Mouse (Mus musculus) hindbrain, embryonic 11.5 days (tissue): ENCODE data around the gene Cyp20a1. TPM values are rescaled to one million over a fixed set of nuclear protein-coding genes. Genes with fewer than 3 reads are reported as not detected.

Experiments used
- ATAC-seq: fragments of 200-750 bp; cut with Nextera tagmentation; 2 replicates; pipeline ENCODE4 v1.8.0; 2017; ENCODE audit warnings: mild to moderate bottlenecking, moderate TSS enrichment, moderate library complexity; ENCODE audit not compliant: low FRiP score
- DNase-seq: peaks from one replicate; pipeline ENCODE4 v3.0.0-alpha.2; 2015; ENCODE audit warnings: low spot score
- H3K27ac ChIP-seq: fragments of 300-500 bp; sonication (generic); 2 replicates; pipeline ENCODE4 v1.5.1; 2014; ENCODE audit warnings: mild to moderate bottlenecking, low read depth, low read length
- H3K27me3 ChIP-seq: fragments of 300-500 bp; sonication (generic); 2 replicates; pipeline ENCODE4 v1.6.1; 2014; ENCODE audit warnings: mild to moderate bottlenecking, low read length, moderate library complexity, mixed read lengths; ENCODE audit not compliant: control insufficient read depth, insufficient read depth
- H3K36me3 ChIP-seq: fragments of 300-500 bp; sonication (generic); 2 replicates; pipeline ENCODE4 v1.6.1; 2014; ENCODE audit warnings: mild to moderate bottlenecking, low read length, moderate library complexity, mixed read lengths; ENCODE audit not compliant: control insufficient read depth, insufficient read depth
- H3K4me1 ChIP-seq: fragments of 300-500 bp; sonication (generic); replicated peaks from 2 replicates; pipeline ENCODE4 v1.6.1; 2014; ENCODE audit warnings: low read length, mixed read lengths; ENCODE audit not compliant: control insufficient read depth, insufficient read depth
- H3K4me2 ChIP-seq: fragments of 300-500 bp; sonication (generic); replicated peaks from 2 replicates; pipeline ENCODE4 v1.6.1; 2014; ENCODE audit warnings: mild to moderate bottlenecking, low read depth, low read length
- H3K4me3 ChIP-seq: fragments of 300-500 bp; sonication (generic); 2 replicates; pipeline ENCODE4 v1.5.1; 2014; ENCODE audit warnings: low read depth, low read length
- H3K9ac ChIP-seq: fragments of 300-500 bp; sonication (generic); 2 replicates; pipeline ENCODE4 v1.6.1; 2014; ENCODE audit warnings: low read depth, low read length
- H3K9me3 ChIP-seq: fragments of 300-500 bp; sonication (generic); 2 replicates; pipeline ENCODE4 v1.6.1; 2016; ENCODE audit warnings: low read length; ENCODE audit not compliant: control insufficient read depth
- WGBS: fragments of 180-500 bp; shearing (Covaris S2); extraction: QIAGEN DNeasy Blood & Tissue Kit; methylation state at CpG from one replicate; pipeline ENCODE4 v1.1.7; 2014; 5-methylcytosine and 5-hydroxymethylcytosine counted together
- polyA plus RNA-seq: library from polyadenylated mRNA; unstranded; fragments of >200 nt; fragmentation: Nextera tagmentation; extraction: Ambion mirVana; gene quantifications from 2 replicates; pipeline ENCODE4 v1.2.1, GENCODE M21; 2014

The Cyp20a1 gene
- polyA plus RNA-seq, 1 experiment from 2014 or later = 21.2 TPM

DNA sequence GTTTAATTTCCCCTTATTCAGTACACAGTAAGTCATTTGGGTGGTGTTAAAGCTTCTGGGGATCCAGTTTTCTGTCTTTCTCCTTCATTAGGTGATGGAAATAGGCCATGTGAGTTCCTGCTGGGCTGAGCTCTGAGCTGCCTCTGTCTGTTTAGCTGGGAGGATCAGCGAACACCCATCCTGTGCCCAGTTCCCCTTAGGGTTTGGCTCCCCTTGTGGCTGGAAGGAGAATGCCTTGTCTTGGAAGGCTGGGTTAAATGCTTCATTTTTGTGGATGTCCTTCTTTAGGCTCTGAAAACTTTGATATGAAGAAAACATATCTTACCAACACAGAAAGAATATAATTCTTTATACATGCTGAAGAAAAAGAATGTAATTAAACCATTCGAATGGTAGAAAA, 85.8 kb downstream of the Cyp20a1 start:
- 81% methylated on average over 2 of the region's 2 CpGs for WGBS
- Histone ChIP-seq H3K9me3 (no peaks in the 10 kb centered on the region), H3K4me2 (no peak overlapping the region), H3K27me3 (no peaks in the 10 kb centered on the region), H3K36me3 (no peaks in the 10 kb centered on the region), H3K4me1 (no peaks in the 10 kb centered on the region), H3K9ac (no peak overlapping the region), H3K4me3 (no peak overlapping the region), H3K27ac (no peak overlapping the region)
- ATAC-seq (no peak), DNase-seq (peak; percentile 22)

DNA sequence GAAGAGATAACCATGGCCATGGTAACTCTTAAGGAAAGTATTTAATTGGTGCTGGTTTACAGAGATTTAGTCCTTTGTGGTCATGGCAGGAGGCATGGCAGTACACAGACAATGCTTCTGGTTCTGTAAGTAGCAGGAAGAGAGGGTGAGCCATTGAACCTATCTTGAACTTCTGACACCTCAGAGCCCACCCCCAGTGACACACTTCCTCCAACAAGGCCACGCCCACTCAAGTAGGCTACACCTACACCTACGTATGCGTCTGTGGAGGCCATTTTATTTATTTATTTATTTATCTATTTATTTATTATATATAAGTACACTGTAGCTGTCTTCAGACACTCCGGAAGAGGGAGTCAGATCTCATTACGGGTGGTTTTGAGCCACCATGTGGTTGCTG, 88.4 kb downstream of the Cyp20a1 start:
- H3K36me3 ChIP-seq = no peaks in the 10 kb centered on the region
- no peaks in the 10 kb centered on the region for H3K9me3 ChIP-seq
- DNase-seq (no peak), ATAC-seq (no peak)
- no peak overlapping the region for H3K4me3 ChIP-seq
- H3K4me1 ChIP-seq = no peaks in the 10 kb centered on the region
- no peaks in the 10 kb centered on the region for H3K27me3 ChIP-seq
- no peak overlapping the region for H3K4me2 ChIP-seq
- no peak overlapping the region for H3K27ac ChIP-seq
- 94% methylated on average over 5 of the region's 5 CpGs for WGBS
- H3K9ac ChIP-seq = no peak overlapping the region

DNA sequence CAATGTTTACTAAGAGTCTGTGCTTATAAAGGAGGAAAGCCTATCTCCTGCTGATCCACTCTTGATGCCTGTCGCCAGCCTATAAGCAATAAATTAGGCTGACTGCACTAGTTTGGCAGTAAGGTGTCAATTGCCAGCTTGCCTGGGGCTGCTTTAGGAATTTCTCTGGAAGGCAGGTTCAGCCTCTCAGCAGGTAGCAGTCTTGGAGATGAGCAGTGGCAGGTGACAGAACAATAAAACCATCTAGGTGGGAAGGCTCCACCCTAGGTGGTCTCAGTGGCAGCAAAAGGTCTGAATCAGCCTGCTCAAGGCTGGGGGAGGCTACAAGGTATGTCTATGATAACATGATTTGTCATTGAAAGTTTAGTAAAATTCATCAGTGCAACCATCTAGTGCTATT, 89.4 kb downstream of the Cyp20a1 start:
- no peak for ATAC-seq
- Histone ChIP-seq H3K27ac (no peak overlapping the region), H3K27me3 (no peaks in the 10 kb centered on the region), H3K9me3 (no peaks in the 10 kb centered on the region), H3K9ac (no peak overlapping the region), H3K36me3 (no peaks in the 10 kb centered on the region), H3K4me3 (no peak overlapping the region), H3K4me2 (no peak overlapping the region), H3K4me1 (no peaks in the 10 kb centered on the region)
- WGBS = 19% methylated on average over 1 of the region's 1 CpGs
- DNase-seq = no peak

Other genes starting within 250 kb of the Cyp20a1 start
- gene Carf, start 245.1 kb upstream of the Cyp20a1 start, polyA plus RNA-seq = 5.7 and 5.9 TPM in 2 replicates
- gene Wdr12, start 244.7 kb upstream of the Cyp20a1 start, polyA plus RNA-seq = 50.2 and 50.7 TPM in 2 replicates
- gene Nbeal1, start 162.7 kb upstream of the Cyp20a1 start, polyA plus RNA-seq = 7.9 and 10.9 TPM in 2 replicates
- 60.0 and 60.5 TPM in 2 replicates for gene Abi2, start 66.3 kb downstream of the Cyp20a1 start, polyA plus RNA-seq
- gene Raph1, start 223.8 kb downstream of the Cyp20a1 start, polyA plus RNA-seq = 26.8 and 38.4 TPM in 2 replicates